Mouse (Mus musculus) neural tube, embryonic 15.5 days (tissue): ENCODE results near the gene Dazap1. TPM values are rescaled to one million over a fixed set of nuclear protein-coding genes. Genes with fewer than 3 reads are reported as not detected.

Experiments
- ATAC-seq: fragments of 200-750 bp; cut with Nextera tagmentation; 2 replicates; pipeline ENCODE4 v1.8.0; 2017; ENCODE audit warnings: mild to moderate bottlenecking, moderate TSS enrichment, moderate library complexity; ENCODE audit not compliant: low FRiP score
- H3K27ac ChIP-seq: fragments of 300-500 bp; sonication (generic); replicated peaks from 2 replicates; pipeline ENCODE4 v1.5.1; 2015; ENCODE audit warnings: mild to moderate bottlenecking, inconsistent platforms
- H3K27me3 ChIP-seq: fragments of 300-500 bp; sonication (generic); replicated peaks from 2 replicates; pipeline ENCODE4 v1.6.1; 2015; ENCODE audit warnings: inconsistent platforms
- H3K36me3 ChIP-seq: fragments of 300-500 bp; sonication (generic); 2 replicates; pipeline ENCODE4 v1.6.1; 2015; ENCODE audit warnings: inconsistent platforms
- H3K4me1 ChIP-seq: fragments of 300-500 bp; sonication (generic); 2 replicates; pipeline ENCODE4 v1.6.1; 2015; ENCODE audit warnings: inconsistent platforms
- H3K4me2 ChIP-seq: fragments of 300-500 bp; sonication (generic); 2 replicates; pipeline ENCODE4 v1.6.1; 2015; ENCODE audit warnings: inconsistent platforms, mild to moderate bottlenecking, moderate library complexity
- H3K4me3 ChIP-seq: fragments of 300-500 bp; sonication (generic); replicated peaks from 2 replicates; pipeline ENCODE4 v1.5.1; 2015; ENCODE audit warnings: mild to moderate bottlenecking, inconsistent platforms
- H3K9ac ChIP-seq: fragments of 300-500 bp; sonication (generic); replicated peaks from 2 replicates; pipeline ENCODE4 v1.6.1; 2015; ENCODE audit warnings: mild to moderate bottlenecking, inconsistent platforms
- H3K9me3 ChIP-seq: fragments of 300-500 bp; sonication (generic); replicated peaks from 2 replicates; pipeline ENCODE4 v1.6.1; 2016; ENCODE audit warnings: inconsistent platforms
- WGBS: fragments of 180-500 bp; shearing (Covaris S2); methylation state at CpG from one replicate; pipeline ENCODE4 v1.1.7; 2015; ENCODE audit warnings: mixed read lengths; 5-methylcytosine and 5-hydroxymethylcytosine counted together
- polyA plus RNA-seq: library from polyadenylated mRNA; unstranded; fragments of >200 nt; fragmentation: Nextera tagmentation; extraction: Ambion mirVana; gene quantifications from 2 replicates; pipeline ENCODE4 v1.2.1, GENCODE M21; 2015

Dazap1 gene
- polyA plus RNA-seq, 1 experiment from 2014 or later = 48.6 TPM

- no peak for ATAC-seq
- H3K4me2 ChIP-seq = no peak overlapping the region; the same call in 1 of the 2 replicates
Measured at GRCm38 (mm10) chr10:80321014-80321669, 59.9 kb downstream of the Dazap1 start.

GRCm38 (mm10) chr10:80321670-80322581, 60.6 kb downstream of the Dazap1 start:
- ATAC-seq = no peak
- H3K4me2 ChIP-seq = peak overlapping the region; percentile 84
- H3K27ac ChIP-seq = no peak overlapping the region
- peak overlapping the region; percentile 53; the same call in 1 of the 2 replicates for H3K9ac ChIP-seq
- H3K9me3 ChIP-seq = no peaks in the 10 kb centered on the region
- H3K36me3 ChIP-seq = peaks cover 15% of the 10 kb centered on the region
- WGBS = 89% methylated on average over 21 of the region's 21 CpGs
- peaks cover 51% of the 10 kb centered on the region for H3K4me1 ChIP-seq
- peak overlapping the region; percentile 49; the same call in 1 of the 2 replicates for H3K4me3 ChIP-seq
- peaks cover 2% of the 10 kb centered on the region; the same call in 1 of the 2 replicates for H3K27me3 ChIP-seq

More at GRCm38 (mm10) chr10:80321014-80321669, 59.9 kb downstream of the Dazap1 start:
- Histone ChIP-seq H3K36me3 (peaks cover 23% of the 10 kb centered on the region), H3K4me3 (no peak overlapping the region), H3K9me3 (no peaks in the 10 kb centered on the region), H3K4me1 (peaks cover 59% of the 10 kb centered on the region), H3K9ac (no peak overlapping the region), H3K27ac (no peak overlapping the region), H3K27me3 (peaks cover 2% of the 10 kb centered on the region; the same call in 1 of the 2 replicates)
- WGBS = 78% methylated on average over 6 of the region's 6 CpGs

- Histone ChIP-seq H3K36me3 (peaks cover 7% of the 10 kb centered on the region), H3K27ac (peak overlapping the region; percentile 23; the same call in 1 of the 2 replicates), H3K27me3 (peaks cover 2% of the 10 kb centered on the region; the same call in 1 of the 2 replicates), H3K4me1 (peaks cover 46% of the 10 kb centered on the region), H3K4me2 (peak overlapping the region; percentile 84), H3K9ac (peak overlapping the region; percentile 53), H3K4me3 (peak overlapping the region; percentile 49), H3K9me3 (no peaks in the 10 kb centered on the region)
- peak; percentile 11; the same call in 1 of the 2 replicates for ATAC-seq
- 5% methylated on average over 28 of the region's 28 CpGs for WGBS
Measured at GRCm38 (mm10) chr10:80322811-80323211, 61.5 kb downstream of the Dazap1 start.

GRCm38 (mm10) chr10:80323261-80324119, 62.2 kb downstream of the Dazap1 start:
- Histone ChIP-seq H3K9ac (peak overlapping the region; percentile 53), H3K4me2 (peak overlapping the region; percentile 84), H3K27me3 (peaks cover 2% of the 10 kb centered on the region; the same call in 1 of the 2 replicates), H3K9me3 (no peaks in the 10 kb centered on the region), H3K4me1 (peaks cover 43% of the 10 kb centered on the region), H3K27ac (peak overlapping the region; percentile 23; the same call in 1 of the 2 replicates), H3K4me3 (peak overlapping the region; percentile 49), H3K36me3 (peaks cover under 1% of the 10 kb centered on the region; the same call in 1 of the 2 replicates)
- peak; percentile 39 for ATAC-seq
- WGBS = under 1% methylated on average over 41 of the region's 46 CpGs

- H3K4me3 ChIP-seq = peak overlapping the region; percentile 49
- H3K36me3 ChIP-seq = no peaks in the 10 kb centered on the region
- H3K9me3 ChIP-seq = no peaks in the 10 kb centered on the region
- ATAC-seq = no peak
- H3K4me1 ChIP-seq = peaks cover 41% of the 10 kb centered on the region
- WGBS = 78% methylated on average over 17 of the region's 17 CpGs
- no peak overlapping the region for H3K9ac ChIP-seq
- peaks cover 2% of the 10 kb centered on the region; the same call in 1 of the 2 replicates for H3K27me3 ChIP-seq
- H3K27ac ChIP-seq = no peak overlapping the region
- peak overlapping the region; percentile 84 for H3K4me2 ChIP-seq
Measured at GRCm38 (mm10) chr10:80324120-80325037, 63.1 kb downstream of the Dazap1 start.

- no peak overlapping the region for H3K4me2 ChIP-seq
- H3K27ac ChIP-seq = no peak overlapping the region
- peaks cover 36% of the 10 kb centered on the region for H3K4me1 ChIP-seq
- no peak overlapping the region for H3K4me3 ChIP-seq
- H3K9ac ChIP-seq = no peak overlapping the region
- H3K36me3 ChIP-seq = no peaks in the 10 kb centered on the region
- 81% methylated on average over 21 of the region's 21 CpGs for WGBS
- H3K27me3 ChIP-seq = peaks cover 2% of the 10 kb centered on the region; the same call in 1 of the 2 replicates
- H3K9me3 ChIP-seq = no peaks in the 10 kb centered on the region
- no peak for ATAC-seq
Measured at GRCm38 (mm10) chr10:80325045-80325444, 63.8 kb downstream of the Dazap1 start.

- Histone ChIP-seq H3K27me3 (peaks cover 16% of the 10 kb centered on the region), H3K9ac (peak within 1 kb of the TSS; percentile 54), H3K4me2 (peak within 1 kb of the TSS; percentile 96), H3K4me1 (peaks cover 17% of the 10 kb centered on the region), H3K36me3 (no peaks in the 10 kb centered on the region), H3K9me3 (no peaks in the 10 kb centered on the region), H3K4me3 (peak within 1 kb of the TSS; percentile 53), H3K27ac (no peak within 1 kb of the TSS)
- ATAC-seq = peak; percentile 92
- 6% methylated on average over 36 of the region's 36 CpGs for WGBS
Measured at GRCm38 (mm10) chr10:80329273-80330081, 68.2 kb downstream of the Dazap1 start, which contains the start of the genes Pcsk4 and Reep6. Gene Pcsk4, minus strand, starts transcription at chr10:80329498. Gene Reep6, plus strand, starts transcription at chr10:80329953.

GRCm38 (mm10) chr10:80330084-80330483, 68.8 kb downstream of the Dazap1 start:
- Histone ChIP-seq H3K9me3 (no peaks in the 10 kb centered on the region), H3K27ac (no peak overlapping the region), H3K36me3 (no peaks in the 10 kb centered on the region), H3K4me1 (peaks cover 17% of the 10 kb centered on the region), H3K4me2 (peak overlapping the region; percentile 96), H3K4me3 (peak overlapping the region; percentile 53), H3K27me3 (peaks cover 16% of the 10 kb centered on the region; the same call in 1 of the 2 replicates), H3K9ac (peak overlapping the region; percentile 54)
- ATAC-seq = no peak; the same call in 1 of the 2 replicates
- WGBS = 2% methylated on average over 38 of the region's 41 CpGs

- Histone ChIP-seq H3K9me3 (no peaks in the 10 kb centered on the region), H3K4me2 (peak overlapping the region; percentile 96), H3K4me3 (peak overlapping the region; percentile 53), H3K36me3 (no peaks in the 10 kb centered on the region; the same call in 1 of the 2 replicates), H3K27me3 (peaks cover 16% of the 10 kb centered on the region; the same call in 1 of the 2 replicates), H3K9ac (no peak overlapping the region; the same call in 1 of the 2 replicates), H3K4me1 (peaks cover 17% of the 10 kb centered on the region), H3K27ac (no peak overlapping the region)
- WGBS = 74% methylated on average over 2 of the region's 2 CpGs
- ATAC-seq = no peak
Measured at GRCm38 (mm10) chr10:80330888-80331287, 69.6 kb downstream of the Dazap1 start.
